Mouse (Mus musculus) liver, embryonic 14.5 days (tissue): ENCODE results near the gene Slc35e1. TPM values are rescaled to one million over a fixed set of nuclear protein-coding genes. Genes with fewer than 3 reads are reported as not detected.

Experiments used
- ATAC-seq: fragments of 200-750 bp; cut with Nextera tagmentation; 2 replicates; pipeline ENCODE4 v1.8.0; 2017; ENCODE audit warnings: moderate number of reproducible peaks, mild to moderate bottlenecking, moderate library complexity; ENCODE audit not compliant: insufficient read depth
- DNase-seq, 3 experiments: peaks; one replicate each; pipeline ENCODE4 v3.0.0-alpha.2; 2012 to 2013; ENCODE audit warnings: low read depth in 3 of 3, low spot score in 3 of 3
- H3K27ac ChIP-seq: fragments of 300-500 bp; sonication (generic); 2 replicates; pipeline ENCODE4 v1.5.1; 2014; ENCODE audit warnings: moderate library complexity, mild to moderate bottlenecking, control low read depth, inconsistent platforms
- H3K27me3 ChIP-seq: fragments of 300-500 bp; sonication (generic); 2 replicates; pipeline ENCODE4 v1.6.1; 2014; ENCODE audit warnings: mild to moderate bottlenecking, low read length, moderate library complexity; ENCODE audit not compliant: control insufficient read depth, insufficient read depth
- H3K36me3 ChIP-seq: fragments of 300-500 bp; sonication (generic); replicated peaks from 2 replicates; pipeline ENCODE4 v1.6.1; 2014; ENCODE audit warnings: low read depth; ENCODE audit not compliant: control insufficient read depth, insufficient read depth
- H3K4me1 ChIP-seq, 2 experiments: fragments of 200-500 bp in 1 of 2; fragments of 300-500 bp in 1 of 2; sonication (generic) in 1 of 2; replicated peaks; 2 replicates each; pipeline ENCODE4 v1.6.1; 2012 to 2014; ENCODE audit warnings: antibody characterized with exemption in 1 of 2, inconsistent platforms in 1 of 2, low read length in 1 of 2; ENCODE audit not compliant: control insufficient read depth in 2 of 2, insufficient read depth in 2 of 2
- H3K4me2 ChIP-seq: fragments of 300-500 bp; sonication (generic); 2 replicates; pipeline ENCODE4 v1.6.1; 2014; ENCODE audit warnings: low read depth, mild to moderate bottlenecking, control low read depth, moderate library complexity
- H3K4me3 ChIP-seq, 2 experiments: fragments of 200-500 bp in 1 of 2; fragments of 300-500 bp in 1 of 2; sonication (generic) in 1 of 2; 2 replicates each; pipeline ENCODE4 v1.5.1; 2012 to 2014; ENCODE audit warnings: low read depth in 2 of 2, low read length in 2 of 2, mild to moderate bottlenecking in 2 of 2, control low read depth in 1 of 2, inconsistent platforms in 1 of 2, moderate library complexity in 1 of 2; ENCODE audit not compliant: insufficient read depth in 1 of 2
- H3K9ac ChIP-seq: fragments of 300-500 bp; sonication (generic); replicated peaks from 2 replicates; pipeline ENCODE4 v1.6.1; 2014; ENCODE audit warnings: mild to moderate bottlenecking, control low read depth, moderate library complexity
- H3K9me3 ChIP-seq: fragments of 300-500 bp; sonication (generic); 2 replicates; pipeline ENCODE4 v1.6.1; 2016; ENCODE audit warnings: low read length, mixed read lengths; ENCODE audit not compliant: control insufficient read depth
- CTCF ChIP-seq: IDR thresholded peaks from 2 replicates; pipeline ENCODE4 v1.5.1; 2016; ENCODE audit warnings: antibody characterized with exemption, low read depth, control low read depth
- EP300 ChIP-seq: IDR thresholded peaks from 2 replicates; pipeline ENCODE4 v1.6.1; 2016; ENCODE audit warnings: antibody characterized with exemption, low read depth
- WGBS: fragments of 180-500 bp; shearing (Covaris S2); extraction: QIAGEN DNeasy Blood & Tissue Kit; methylation state at CpG from one replicate; pipeline ENCODE4 v1.1.7; 2014; ENCODE audit not compliant: insufficient replicate concordance; 5-methylcytosine and 5-hydroxymethylcytosine counted together
- polyA plus RNA-seq, 2 experiments: library from polyadenylated mRNA; depleted of rRNA in 1 of 2; stranded (reverse) in 1 of 2; unstranded in 1 of 2; fragments of >200 nt; fragmentation: Nextera tagmentation in 1 of 2; extraction: Ambion mirVana in 1 of 2; gene quantifications; 2 replicates each; pipeline versions ENCODE4 v1.2.1 to v1.2.3; 2012 to 2014

The Slc35e1 gene
- polyA plus RNA-seq, 2 experiments, result 4.3 to 8.9 TPM

DNA sequence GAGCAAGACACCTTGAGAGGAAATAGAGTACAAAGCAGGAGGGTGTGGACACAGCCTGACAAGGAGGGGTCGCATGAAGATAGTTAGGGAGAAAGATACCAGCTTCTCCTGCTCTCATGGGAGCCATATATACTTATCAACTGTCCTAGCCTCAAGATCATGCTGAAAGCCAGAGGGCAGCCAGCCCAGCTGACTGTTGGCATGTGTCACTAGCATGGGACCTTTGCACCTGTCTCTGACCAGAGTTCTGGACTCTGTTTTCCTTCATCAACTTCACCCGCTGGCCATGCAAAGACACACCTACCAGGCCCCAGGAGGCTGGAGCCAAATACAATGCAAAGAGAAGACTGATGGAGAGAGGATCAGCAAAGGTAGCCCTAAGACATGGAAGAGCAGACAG is 23.2 kb downstream of the Slc35e1 start:
- Histone ChIP-seq H3K27me3 (no peaks in the 10 kb centered on the region), H3K36me3 (peaks cover 86% of the 10 kb centered on the region), H3K4me1 (peaks cover 2 to 3% of the 10 kb centered on the region in 2 experiments; a peak in 3 of 4 replicates), H3K9ac (no peak overlapping the region), H3K4me3 (no peak overlapping the region), H3K9me3 (no peaks in the 10 kb centered on the region), H3K27ac (no peak overlapping the region), H3K4me2 (no peak overlapping the region)
- WGBS, result 76% methylated on average over 2 of the region's 2 CpGs
- ATAC-seq, result no peak
- no peak for DNase-seq
- TF ChIP-seq CTCF (no peak), EP300 (no peak)

DNA sequence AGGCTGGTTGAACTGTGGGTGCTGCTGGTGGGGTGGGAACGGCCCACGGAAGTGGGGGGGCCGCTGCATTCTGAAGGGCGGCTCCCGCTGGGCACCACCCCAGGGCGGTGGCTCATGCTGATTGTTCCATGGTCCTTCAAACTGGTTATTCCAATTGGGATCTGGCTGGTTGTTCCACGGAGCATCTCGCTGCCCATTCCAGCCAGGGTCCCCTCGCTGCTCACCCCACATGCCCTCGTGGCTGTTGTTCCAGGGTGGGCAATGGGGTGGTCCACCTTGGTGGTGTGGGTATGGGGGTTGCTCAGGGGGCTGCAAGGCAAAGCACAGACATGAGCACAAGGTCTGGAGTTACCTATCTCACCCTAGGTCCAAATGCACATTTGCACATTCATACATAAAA is 28.2 kb downstream of the Slc35e1 start:
- Histone ChIP-seq H3K4me3 (no peak overlapping the region), H3K27me3 (no peaks in the 10 kb centered on the region), H3K4me1 (no peaks in the 10 kb centered on the region), H3K9ac (no peak overlapping the region), H3K9me3 (no peaks in the 10 kb centered on the region), H3K36me3 (peaks cover 96% of the 10 kb centered on the region), H3K4me2 (no peak overlapping the region), H3K27ac (no peak overlapping the region)
- DNase-seq (no peak), ATAC-seq (no peak)
- WGBS, result 88% methylated on average over 10 of the region's 10 CpGs
- TF ChIP-seq CTCF (no peak), EP300 (no peak)

DNA sequence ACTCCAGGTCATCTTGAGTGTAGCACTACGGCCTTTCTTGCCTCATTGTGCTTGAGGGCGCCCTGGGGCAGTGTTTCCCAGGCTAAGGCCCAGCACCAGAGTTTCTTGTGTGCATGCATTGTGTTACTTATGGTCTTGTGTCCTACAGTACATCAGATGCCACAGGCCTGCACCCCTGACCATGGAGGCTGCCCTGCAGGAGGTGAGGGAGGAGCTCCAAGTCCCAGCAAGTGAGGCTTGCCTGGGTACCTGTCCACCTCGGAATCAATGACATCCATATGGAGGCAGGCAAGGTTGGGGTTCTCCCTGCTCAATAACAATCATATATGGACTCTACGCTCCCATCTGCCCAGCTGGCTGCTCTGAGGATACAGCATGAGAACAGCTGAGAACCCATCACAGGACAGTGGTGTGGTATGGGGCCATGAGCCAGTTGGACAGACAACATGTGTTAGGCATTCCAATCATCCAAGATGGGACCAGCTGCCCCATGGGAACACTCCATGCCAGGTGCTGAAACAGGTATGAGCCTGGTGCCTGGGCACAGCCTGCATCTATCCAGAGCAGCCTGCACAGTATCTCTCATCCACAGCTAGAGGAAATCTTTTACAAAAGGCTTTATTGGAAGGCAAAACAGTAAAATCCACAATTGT is 32.4 kb downstream of the Slc35e1 start:
- ATAC-seq (no peak), DNase-seq (no peak)
- Histone ChIP-seq H3K27me3 (no peaks in the 10 kb centered on the region), H3K4me1 (no peaks in the 10 kb centered on the region), H3K9me3 (no peaks in the 10 kb centered on the region), H3K9ac (no peak overlapping the region), H3K27ac (no peak overlapping the region), H3K36me3 (peaks cover 58% of the 10 kb centered on the region), H3K4me2 (no peak overlapping the region), H3K4me3 (no peak overlapping the region)
- no peak for TF ChIP-seq CTCF
- TF ChIP-seq EP300, result no peak
- whole genome bisulfite sequencing, result 79% methylated on average over 4 of the region's 4 CpGs

DNA sequence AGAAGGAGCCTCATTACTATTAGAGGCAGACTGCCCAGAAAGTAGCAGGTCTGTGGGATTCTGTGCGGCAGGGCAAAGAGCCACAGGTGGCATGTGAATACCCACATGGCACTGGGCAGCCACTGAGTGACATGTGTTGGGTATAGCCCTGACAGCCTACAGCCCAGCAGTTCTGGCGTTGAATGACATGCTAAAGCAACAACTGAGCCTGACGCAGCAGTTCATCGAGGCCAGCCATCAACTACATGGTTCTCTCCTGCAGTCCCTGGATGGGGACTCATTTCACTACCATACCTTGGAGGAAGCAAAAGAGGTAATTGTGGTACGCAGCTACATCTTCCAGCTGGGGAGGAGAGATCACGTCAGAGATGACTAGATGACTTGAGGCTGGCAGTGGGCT is 34.0 kb downstream of the Slc35e1 start:
- ATAC-seq, result no peak
- peaks cover 44% of the 10 kb centered on the region for H3K36me3 ChIP-seq
- no peak overlapping the region for H3K4me2 ChIP-seq

DNA sequence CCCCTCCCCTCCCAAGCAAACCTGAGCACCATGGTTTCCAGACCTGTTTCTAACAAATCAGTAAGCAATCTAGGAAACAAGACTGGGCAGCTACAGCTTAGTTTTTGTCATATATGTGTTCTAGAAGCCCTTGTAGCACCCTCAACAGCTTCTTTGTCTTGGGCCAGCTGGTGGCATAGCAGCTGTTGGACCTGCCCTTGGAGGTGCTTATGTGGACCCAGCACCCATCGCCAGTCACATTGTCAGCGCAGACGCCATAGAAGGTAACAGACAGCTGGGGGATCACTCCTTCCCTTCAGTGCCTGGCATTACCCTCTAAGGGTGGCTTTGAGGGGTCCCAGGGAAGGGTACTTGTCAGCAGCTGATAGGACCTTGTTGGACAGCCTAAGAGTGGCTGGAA is 34.6 kb downstream of the Slc35e1 start:
- H3K4me2 ChIP-seq, result no peak overlapping the region
- peaks cover 37% of the 10 kb centered on the region for H3K36me3 ChIP-seq
- H3K4me1 ChIP-seq, result no peaks in the 10 kb centered on the region
- no peaks in the 10 kb centered on the region for H3K27me3 ChIP-seq
- no peak overlapping the region for H3K27ac ChIP-seq
- H3K9me3 ChIP-seq, result no peaks in the 10 kb centered on the region
- H3K4me3 ChIP-seq, result no peak overlapping the region
- no peak for DNase-seq
- ATAC-seq, result no peak
- TF ChIP-seq CTCF, result no peak
- TF ChIP-seq EP300, result no peak
- H3K9ac ChIP-seq, result no peak overlapping the region
- 82% methylated on average over 3 of the region's 3 CpGs for WGBS

More for the DNA sequence above, 34.0 kb downstream of the Slc35e1 start:
- no peak overlapping the region for H3K9ac ChIP-seq
- no peak for DNase-seq
- H3K27me3 ChIP-seq, result no peaks in the 10 kb centered on the region
- TF ChIP-seq CTCF, result no peak
- no peak for TF ChIP-seq EP300
- 75% methylated on average over 6 of the region's 6 CpGs for WGBS
- no peak overlapping the region for H3K27ac ChIP-seq
- H3K9me3 ChIP-seq, result no peaks in the 10 kb centered on the region
- no peaks in the 10 kb centered on the region for H3K4me1 ChIP-seq
- no peak overlapping the region for H3K4me3 ChIP-seq
